Mouse (Mus musculus): ENCODE results near the gene Slc25a42. TPM values are rescaled to one million over a fixed set of nuclear protein-coding genes. Genes with fewer than 3 reads are reported as not detected.
A peak's percentile ranks its signal among the peaks of the same experiment; 100 is the strongest.

Gene Slc25a42
- total RNA-seq, 1 experiment from 2014 or later = 4.2 TPM

DNA sequence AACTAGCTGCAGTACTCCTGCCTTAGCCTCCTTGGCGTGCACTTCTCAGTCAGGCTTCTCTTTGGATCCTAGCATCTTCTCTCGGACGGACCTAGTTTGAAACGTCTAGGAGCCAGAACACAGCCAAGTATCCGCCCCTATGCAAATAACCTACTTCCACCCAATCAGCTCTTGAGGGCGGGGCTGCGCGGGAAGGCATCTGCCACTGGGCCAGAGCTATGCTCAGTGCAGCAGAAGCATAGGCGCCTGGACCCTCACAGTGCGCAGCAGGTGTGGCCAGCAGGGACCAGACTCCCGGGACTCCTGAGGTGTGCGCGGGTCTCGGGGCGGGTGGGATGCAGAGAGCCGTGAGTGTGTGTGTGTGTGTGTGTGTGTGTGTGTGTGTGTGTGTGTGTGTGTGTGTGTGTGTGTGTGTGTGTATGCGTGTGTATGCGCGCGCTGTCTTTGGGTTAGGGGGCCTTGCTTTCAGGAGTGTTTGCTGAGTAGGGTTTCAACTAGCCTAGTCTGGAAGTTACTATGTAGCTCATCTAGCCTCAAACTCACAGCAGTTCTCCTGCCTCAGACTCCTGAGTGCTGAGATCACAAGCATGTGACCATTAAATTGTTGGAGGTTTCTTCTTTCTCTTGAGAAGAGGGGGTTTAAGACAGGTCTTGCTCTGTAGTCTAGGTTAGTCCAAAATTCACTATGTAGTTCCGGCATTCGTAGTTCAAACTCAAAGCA is 59.4 kb downstream of the Slc25a42 start:
- peak; percentile 97 for ATAC-seq (replicated peaks in 1 of 2; ENCODE audit: insufficient read depth in 1 of 2, low FRiP score in 2 of 2, low TSS enrichment in 1 of 2, low read depth in 1 of 2, poor library complexity in 2 of 2, severe bottlenecking in 2 of 2)

DNA sequence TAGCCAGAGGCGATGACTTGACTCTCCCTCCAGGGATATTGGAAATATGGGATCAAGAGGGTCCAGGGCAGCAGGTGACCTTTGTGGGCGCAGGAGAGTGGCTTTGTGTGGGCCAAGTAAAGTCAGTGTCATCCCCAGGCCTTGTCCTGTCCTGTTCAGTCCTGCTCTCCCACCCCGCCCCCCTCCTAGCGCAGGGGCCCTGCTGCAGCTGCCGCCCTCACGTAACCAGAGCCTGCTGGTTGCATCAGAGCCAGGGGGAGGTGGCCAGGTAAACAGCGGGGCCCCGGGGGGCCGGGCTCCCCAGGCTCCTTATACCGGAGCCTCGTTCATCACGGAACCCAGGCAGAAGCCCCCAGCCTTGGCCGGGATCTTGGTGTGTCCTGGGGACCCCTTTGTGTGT is 61.9 kb downstream of the Slc25a42 start:
- no peak for ATAC-seq (replicated peaks in 1 of 2; ENCODE audit: insufficient read depth in 1 of 2, low FRiP score in 2 of 2, low TSS enrichment in 1 of 2, low read depth in 1 of 2, poor library complexity in 2 of 2, severe bottlenecking in 2 of 2)

GRCm38 (mm10) chr8:70147678-70148607 is 64.2 kb downstream of the Slc25a42 start:
- ATAC-seq (replicated peaks in 1 of 2; ENCODE audit: insufficient read depth in 1 of 2, low FRiP score in 2 of 2, low TSS enrichment in 1 of 2, low read depth in 1 of 2, poor library complexity in 2 of 2, severe bottlenecking in 2 of 2) = peak in 1 of 2 experiments; percentile 25; a peak in 1 of 4 replicates

GRCm38 (mm10) chr8:70139981-70140380 is 72.1 kb downstream of the Slc25a42 start:
- no peak; a peak in 1 of 4 replicates for ATAC-seq (replicated peaks in 1 of 2; ENCODE audit: insufficient read depth in 1 of 2, low FRiP score in 2 of 2, low TSS enrichment in 1 of 2, low read depth in 1 of 2, poor library complexity in 2 of 2, severe bottlenecking in 2 of 2)

DNA sequence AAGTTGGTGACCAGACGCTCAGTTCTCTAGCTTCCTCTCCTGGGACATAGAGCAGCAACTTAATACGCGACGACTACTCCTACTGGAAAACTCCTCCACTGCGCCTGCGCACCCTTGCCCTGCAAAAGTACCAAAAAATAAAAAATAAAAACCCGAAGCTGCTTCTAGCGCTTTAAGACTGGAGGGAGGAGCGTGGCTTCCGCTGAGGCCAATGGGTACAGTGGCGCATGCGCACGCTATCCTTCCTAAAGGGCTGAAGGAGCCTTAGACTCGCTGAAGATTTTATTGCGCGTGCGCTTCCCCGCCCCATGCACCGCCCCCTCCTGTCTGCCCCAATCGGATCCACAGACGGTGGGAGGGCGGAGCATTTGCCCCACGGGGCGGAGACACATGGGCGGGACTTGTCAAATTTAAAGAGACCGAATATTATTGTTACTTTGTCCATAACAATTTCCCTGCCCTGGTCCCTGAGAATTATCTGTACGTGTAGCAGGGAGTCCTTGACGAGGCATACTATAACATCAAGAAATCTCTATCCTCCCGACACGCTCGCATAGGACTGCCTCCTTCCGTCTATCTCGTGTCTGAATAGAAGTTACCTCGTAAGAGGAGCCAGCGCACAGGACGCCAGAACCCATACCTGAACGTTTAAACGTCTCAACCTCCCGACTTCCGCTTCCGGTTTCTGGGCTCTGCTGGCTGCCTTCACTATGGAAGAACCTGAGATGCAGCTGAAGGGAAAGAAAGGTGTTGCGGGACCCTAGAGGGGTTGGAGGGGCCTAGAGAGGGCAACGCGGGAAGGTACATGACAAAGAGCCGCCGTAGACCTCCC is 72.9 kb downstream of the Slc25a42 start, which contains the start of the genes Rfxank, Borcs8 and Mef2b:
Rfxank (minus strand) TSS at position 129 of the 832 bp plus-strand sequence.
Borcs8 (plus strand) TSS at position 474 of the 832 bp plus-strand sequence.
Mef2b (plus strand) TSS at position 686 of the 832 bp plus-strand sequence.
- peak; percentile 97 to 98 for ATAC-seq (replicated peaks in 1 of 2; ENCODE audit: insufficient read depth in 1 of 2, low FRiP score in 2 of 2, low TSS enrichment in 1 of 2, low read depth in 1 of 2, poor library complexity in 2 of 2, severe bottlenecking in 2 of 2)

GRCm38 (mm10) chr8:70137890-70138289 is 74.2 kb downstream of the Slc25a42 start:
- no peak for ATAC-seq (replicated peaks in 1 of 2; ENCODE audit: insufficient read depth in 1 of 2, low FRiP score in 2 of 2, low TSS enrichment in 1 of 2, low read depth in 1 of 2, poor library complexity in 2 of 2, severe bottlenecking in 2 of 2)

GRCm38 (mm10) chr8:70136591-70136990 is 75.5 kb downstream of the Slc25a42 start:
- ATAC-seq (replicated peaks in 1 of 2; ENCODE audit: insufficient read depth in 1 of 2, low FRiP score in 2 of 2, low TSS enrichment in 1 of 2, low read depth in 1 of 2, poor library complexity in 2 of 2, severe bottlenecking in 2 of 2) = no peak

DNA sequence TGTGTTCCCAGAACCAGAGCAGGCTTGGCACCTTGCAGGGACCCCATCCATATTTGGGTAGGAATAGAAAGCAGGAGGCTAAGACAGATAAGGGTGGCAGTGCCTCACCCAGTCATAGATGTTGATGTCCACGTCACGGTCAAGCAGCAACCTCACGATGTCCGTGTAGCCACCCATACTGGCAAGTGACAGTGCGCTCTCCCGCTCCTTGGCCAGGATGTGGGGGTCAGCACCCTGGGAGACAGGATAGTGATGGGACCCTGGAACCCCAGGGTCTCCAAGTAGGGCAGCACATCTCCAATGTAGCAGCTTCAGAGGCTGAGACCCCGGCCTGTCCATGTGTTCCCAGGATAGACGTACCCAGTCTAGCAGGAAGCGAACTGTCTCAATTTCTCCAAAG is 77.2 kb downstream of the Slc25a42 start:
- no peak for ATAC-seq (replicated peaks in 1 of 2; ENCODE audit: insufficient read depth in 1 of 2, low FRiP score in 2 of 2, low TSS enrichment in 1 of 2, low read depth in 1 of 2, poor library complexity in 2 of 2, severe bottlenecking in 2 of 2)

Other genes starting within 250 kb of the Slc25a42 start
- 37.5 and 63.5 TPM in 2 replicates for gene Gatad2a, start 215.9 kb downstream of the Slc25a42 start, total RNA-seq (2017)
- 35.5 and 45.4 TPM in 2 replicates for gene Mau2, start 169.6 kb downstream of the Slc25a42 start, total RNA-seq (2017)
- gene Sugp1, start 169.5 kb downstream of the Slc25a42 start, total RNA-seq (2017) = 28.4 and 37.7 TPM in 2 replicates
- gene Tm6sf2, start 139.4 kb downstream of the Slc25a42 start, total RNA-seq (2017) = 0.63 TPM in 1 of 2 replicates, not detected in the other
- gene Hapln4, start 128.8 kb downstream of the Slc25a42 start, total RNA-seq (2017) = 0.31 TPM in 1 of 2 replicates, not detected in the other
- gene Ncan, start 91.4 kb downstream of the Slc25a42 start, total RNA-seq (2017) = not detected in 2 replicates
- 11.4 and 13.9 TPM in 2 replicates for gene Nr2c2ap, start 81.0 kb downstream of the Slc25a42 start, total RNA-seq (2017)
- gene Rfxank, start 73.2 kb downstream of the Slc25a42 start, total RNA-seq (2017) = 6.8 and 22.8 TPM in 2 replicates
- gene Borcs8, start 72.8 kb downstream of the Slc25a42 start, total RNA-seq (2017) = 39.0 and 43.0 TPM in 2 replicates
- 0.25 TPM in 1 of 2 replicates, not detected in the other for gene Mef2b, start 72.6 kb downstream of the Slc25a42 start, total RNA-seq (2017)
- 10.8 and 17.1 TPM in 2 replicates for gene Tmem161a, start 39.9 kb downstream of the Slc25a42 start, total RNA-seq (2017)
- 52.8 and 62.7 TPM in 2 replicates for gene Sugp2, start 21.9 kb upstream of the Slc25a42 start, total RNA-seq (2017)
- 3.4 and 4.3 TPM in 2 replicates for gene Armc6, start 22.2 kb upstream of the Slc25a42 start, total RNA-seq (2017)
- 21.1 and 38.2 TPM in 2 replicates for gene Homer3, start 70.5 kb upstream of the Slc25a42 start, total RNA-seq (2017)
- gene Ddx49, start 90.2 kb upstream of the Slc25a42 start, total RNA-seq (2017) = 96.3 and 103 TPM in 2 replicates
- 63.0 and 75.0 TPM in 2 replicates for gene Cope, start 90.2 kb upstream of the Slc25a42 start, total RNA-seq (2017)
- gene Cers1, start 103.5 kb upstream of the Slc25a42 start, total RNA-seq (2017) = 1.2 TPM in 1 of 2 replicates, not detected in the other
- gene Gdf1, start 117.5 kb upstream of the Slc25a42 start, total RNA-seq (2017) = not detected in 2 replicates
- 27.1 and 34.1 TPM in 2 replicates for gene Upf1, start 141.0 kb upstream of the Slc25a42 start, total RNA-seq (2017)
- gene Comp, start 161.3 kb upstream of the Slc25a42 start, total RNA-seq (2017) = 0.44 and 4.1 TPM in 2 replicates
- gene Crtc1, start 227.3 kb upstream of the Slc25a42 start, total RNA-seq (2017) = 5.9 and 7.1 TPM in 2 replicates